Mouse (Mus musculus) limb, embryonic 14.5 days (tissue): Measurements from ENCODE around the gene Prr12. TPM values are rescaled to one million over a fixed set of nuclear protein-coding genes. Genes with fewer than 3 reads are reported as not detected.

Source experiments
- ATAC-seq: fragments of 200-750 bp; cut with Nextera tagmentation; 2 replicates; pipeline ENCODE4 v1.8.0; 2017; ENCODE audit warnings: low read depth, moderate number of reproducible peaks, moderate TSS enrichment; ENCODE audit not compliant: low FRiP score
- DNase-seq: peaks from one replicate; pipeline ENCODE4 v3.0.0-alpha.2; 2015; ENCODE audit warnings: low spot score
- H3K27ac ChIP-seq: fragments of 300-500 bp; sonication (generic); replicated peaks from 2 replicates; pipeline ENCODE4 v1.5.1; 2014; ENCODE audit warnings: low read depth, mild to moderate bottlenecking, low read length, moderate library complexity, mixed read lengths
- H3K27me3 ChIP-seq: fragments of 300-500 bp; sonication (generic); 2 replicates; pipeline ENCODE4 v1.6.1; 2014; ENCODE audit warnings: low read length, mixed read lengths; ENCODE audit not compliant: control insufficient read depth, insufficient read depth
- H3K36me3 ChIP-seq: fragments of 300-500 bp; sonication (generic); 2 replicates; pipeline ENCODE4 v1.6.1; 2014; ENCODE audit warnings: mild to moderate bottlenecking, low read length, moderate library complexity, mixed read lengths; ENCODE audit not compliant: control insufficient read depth, insufficient read depth
- H3K4me1 ChIP-seq: fragments of 300-500 bp; sonication (generic); 2 replicates; pipeline ENCODE4 v1.6.1; 2014; ENCODE audit warnings: antibody characterized with exemption, low read length, mixed read lengths; ENCODE audit not compliant: control insufficient read depth, insufficient read depth
- H3K4me2 ChIP-seq: fragments of 300-500 bp; sonication (generic); replicated peaks from 2 replicates; pipeline ENCODE4 v1.6.1; 2014; ENCODE audit warnings: low read depth, mild to moderate bottlenecking, low read length, moderate library complexity; ENCODE audit not compliant: severe bottlenecking
- H3K4me3 ChIP-seq: fragments of 300-500 bp; sonication (generic); replicated peaks from 2 replicates; pipeline ENCODE4 v1.5.1; 2014; ENCODE audit warnings: low read length
- H3K9ac ChIP-seq: fragments of 300-500 bp; sonication (generic); 2 replicates; pipeline ENCODE4 v1.6.1; 2014; ENCODE audit warnings: mild to moderate bottlenecking, low read depth, low read length, moderate library complexity; ENCODE audit not compliant: severe bottlenecking
- H3K9me3 ChIP-seq: fragments of 300-500 bp; sonication (generic); 2 replicates; pipeline ENCODE4 v1.6.1; 2016; ENCODE audit warnings: low read length; ENCODE audit not compliant: control insufficient read depth
- POLR2A ChIP-seq: fragments of 200-500 bp; IDR thresholded peaks from 2 replicates; pipeline ENCODE4 v1.8.0; 2012; ENCODE audit warnings: inconsistent platforms, mild to moderate bottlenecking, moderate library complexity, borderline replicate concordance; ENCODE audit not compliant: insufficient read depth, insufficient read length; ENCODE audit errors: extremely low read depth
- WGBS: fragments of 180-500 bp; shearing (Covaris S2); extraction: QIAGEN DNeasy Blood & Tissue Kit; methylation state at CpG from one replicate; pipeline ENCODE4 v1.1.7; 2014; 5-methylcytosine and 5-hydroxymethylcytosine counted together
- polyA plus RNA-seq, 2 experiments: library from polyadenylated mRNA; depleted of rRNA in 1 of 2; stranded (reverse) in 1 of 2; unstranded in 1 of 2; fragments of >200 nt; fragmentation: Nextera tagmentation in 1 of 2; extraction: Ambion mirVana in 1 of 2; gene quantifications; 2 replicates each; pipeline versions ENCODE4 v1.2.1 to v1.2.3; 2012 to 2014

The Prr12 gene
- polyA plus RNA-seq, 2 experiments, result 16.0 to 25.2 TPM

GRCm38 (mm10) chr7:45069671-45070070 is 17.0 kb upstream of the Prr12 start:
- H3K9ac ChIP-seq, result no peak overlapping the region
- H3K4me2 ChIP-seq, result no peak overlapping the region
- H3K27ac ChIP-seq, result no peak overlapping the region
- no peak for DNase-seq
- H3K4me3 ChIP-seq, result no peak overlapping the region
- no peaks in the 10 kb centered on the region for H3K27me3 ChIP-seq
- H3K9me3 ChIP-seq, result no peaks in the 10 kb centered on the region
- ATAC-seq, result no peak
- 88% methylated on average over 2 of the region's 2 CpGs for WGBS
- peaks cover 17% of the 10 kb centered on the region for H3K36me3 ChIP-seq
- no peak for TF ChIP-seq POLR2A
- no peaks in the 10 kb centered on the region for H3K4me1 ChIP-seq

DNA sequence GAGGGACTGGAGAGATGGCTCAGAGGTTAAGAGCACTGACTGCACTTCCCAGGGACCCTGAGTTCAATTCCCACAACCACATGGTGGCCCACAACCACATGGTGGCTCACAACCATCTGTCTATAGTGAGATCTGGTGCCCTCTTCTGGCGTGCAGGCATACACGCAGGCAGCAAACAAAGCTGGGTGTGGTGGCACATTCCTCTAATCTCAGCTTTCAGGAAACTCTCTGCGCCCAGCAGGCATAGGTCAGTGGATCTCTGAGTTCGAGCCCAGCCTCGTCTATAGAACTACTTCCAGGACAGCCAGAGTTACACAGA is 15.3 kb upstream of the Prr12 start:
- no peak overlapping the region for H3K4me2 ChIP-seq
- no peaks in the 10 kb centered on the region for H3K27me3 ChIP-seq
- H3K9ac ChIP-seq, result no peak overlapping the region
- H3K27ac ChIP-seq, result no peak overlapping the region
- ATAC-seq (no peak), DNase-seq (no peak)
- H3K36me3 ChIP-seq, result 0 out of 2 replicates have a peak, but pooled peaks cover 3% of the 10 kb centered on the region
- H3K4me1 ChIP-seq, result peaks cover 5% of the 10 kb centered on the region; the same call in 1 of the 2 replicates
- 28% methylated on average over 5 of the region's 5 CpGs for WGBS
- no peak for TF ChIP-seq POLR2A
- no peak overlapping the region for H3K4me3 ChIP-seq
- H3K9me3 ChIP-seq, result no peaks in the 10 kb centered on the region

DNA sequence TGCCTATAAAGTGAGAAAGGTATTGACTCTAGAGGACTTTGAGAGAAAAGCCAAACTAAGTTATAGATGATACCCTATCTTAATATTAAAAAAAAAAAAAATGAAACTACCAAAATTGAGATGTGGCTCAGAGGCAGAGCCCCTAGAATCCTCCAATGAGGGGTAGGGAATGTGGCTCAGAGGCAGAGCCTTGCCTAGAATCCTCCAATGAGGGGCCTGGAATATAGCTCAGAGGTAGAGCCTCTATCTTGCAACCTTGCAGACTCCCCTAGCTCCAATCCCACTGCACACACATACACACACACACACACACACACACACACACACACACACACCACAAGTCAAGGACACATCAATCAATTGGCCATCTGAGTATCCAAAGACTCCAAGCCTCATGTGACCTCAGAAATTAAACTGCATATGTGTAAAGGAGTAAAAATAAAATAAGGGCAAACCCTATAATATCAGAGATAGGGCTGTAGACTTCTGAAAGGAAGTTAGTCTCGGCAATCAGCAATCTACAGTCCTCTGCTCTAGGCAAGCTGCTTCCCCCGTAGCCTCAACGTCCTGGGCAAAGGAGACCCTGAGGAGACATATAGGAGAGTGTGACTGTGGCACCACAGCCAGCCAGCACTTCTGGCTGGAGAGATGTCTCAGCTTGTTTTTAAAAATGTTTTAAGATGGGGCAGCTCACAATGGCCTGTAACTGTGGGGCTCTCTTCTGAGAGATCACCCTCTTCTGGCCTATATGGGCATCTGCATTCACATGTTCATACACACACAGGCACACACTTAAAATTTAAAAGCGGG is 14.7 kb upstream of the Prr12 start:
- H3K36me3 ChIP-seq, result 0 out of 2 replicates have a peak, but pooled peaks cover 3% of the 10 kb centered on the region
- 81% methylated on average over 4 of the region's 4 CpGs for WGBS
- TF ChIP-seq POLR2A, result no peak
- no peak overlapping the region for H3K27ac ChIP-seq
- ATAC-seq (no peak), DNase-seq (no peak)
- H3K4me2 ChIP-seq, result no peak overlapping the region
- H3K27me3 ChIP-seq, result no peaks in the 10 kb centered on the region
- no peak overlapping the region for H3K4me3 ChIP-seq
- H3K9me3 ChIP-seq, result no peaks in the 10 kb centered on the region
- no peak overlapping the region for H3K9ac ChIP-seq
- peaks cover 5% of the 10 kb centered on the region; the same call in 1 of the 2 replicates for H3K4me1 ChIP-seq

DNA sequence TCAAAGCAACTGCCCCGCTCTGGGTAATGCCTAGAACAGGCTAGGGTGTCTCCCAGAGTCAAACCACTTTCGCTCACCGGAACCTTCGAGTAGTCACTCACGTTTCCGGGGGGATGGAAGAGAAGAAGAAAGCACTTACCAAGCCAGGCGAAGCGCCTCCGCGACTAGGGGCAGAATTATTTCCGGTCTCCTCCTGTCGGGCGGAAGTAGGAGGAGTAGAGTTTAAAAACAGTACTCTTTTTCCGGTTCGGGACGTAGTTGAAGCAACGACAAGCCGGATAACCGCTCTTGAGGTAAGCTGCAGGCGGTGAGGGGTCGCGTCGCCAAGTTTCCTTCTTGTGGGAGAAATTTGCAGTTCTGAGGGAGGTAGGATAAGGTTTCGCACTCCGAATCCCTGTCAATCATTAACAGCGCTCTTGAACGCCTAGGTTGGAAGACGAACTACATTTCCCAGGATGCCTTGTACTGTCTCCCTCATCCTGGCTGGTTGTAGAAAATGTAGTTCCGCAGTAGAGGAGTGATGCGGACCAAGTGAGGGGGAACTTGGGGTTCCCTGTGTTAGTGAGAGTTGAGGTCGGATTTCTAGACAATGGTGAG is 9.7 kb upstream of the Prr12 start, which contains the start of the genes Nosip and Prrg2:
Nosip (plus strand) TSS at position 191 of the 597 bp plus-strand sequence.
Prrg2 (minus strand) TSS at position 439 of the 597 bp plus-strand sequence.
- Histone ChIP-seq H3K4me1 (peaks cover 12% of the 10 kb centered on the region), H3K36me3 (0 out of 2 replicates have a peak, but pooled peaks cover 3% of the 10 kb centered on the region), H3K9ac (peak within 1 kb of the TSS; percentile 62), H3K4me2 (peak within 1 kb of the TSS; percentile 62), H3K4me3 (peak within 1 kb of the TSS; percentile 70), H3K9me3 (no peaks in the 10 kb centered on the region), H3K27me3 (no peaks in the 10 kb centered on the region), H3K27ac (peak within 1 kb of the TSS; percentile 83)
- TF ChIP-seq POLR2A, result peak; percentile 68; the same call in 1 of the 2 replicates
- ATAC-seq (peak; percentile 92), DNase-seq (peak; percentile 98)
- under 1% methylated on average over 31 of the region's 31 CpGs for WGBS

DNA sequence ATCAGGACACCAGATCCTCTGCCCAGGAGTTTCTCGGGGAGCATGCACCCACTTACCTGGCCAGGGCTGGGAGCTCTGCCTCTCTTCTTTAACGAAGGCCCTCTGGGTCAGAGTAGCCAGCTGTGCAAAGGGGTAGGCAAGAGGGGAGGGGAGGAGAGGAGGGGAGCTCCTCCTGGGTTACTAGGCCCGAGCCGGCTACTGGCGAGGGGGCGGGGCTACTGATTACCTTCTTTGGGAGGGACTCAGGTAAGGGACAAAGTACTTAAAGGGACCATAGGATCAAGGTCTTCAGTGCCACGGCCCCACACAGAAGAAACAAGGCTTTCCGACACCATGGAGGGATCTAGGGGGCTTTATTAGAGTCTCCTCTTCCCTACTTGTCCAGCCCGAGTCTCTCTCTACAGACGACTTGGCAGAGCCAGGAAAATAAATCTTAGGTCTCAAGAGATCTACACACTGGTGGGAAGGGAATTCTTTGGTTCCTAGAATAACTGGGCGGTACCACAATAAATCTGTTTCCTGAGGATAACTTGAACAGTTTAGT is 8.9 kb upstream of the Prr12 start:
- Histone ChIP-seq H3K4me1 (peaks cover 12% of the 10 kb centered on the region), H3K9me3 (no peaks in the 10 kb centered on the region), H3K9ac (peak overlapping the region; percentile 62), H3K36me3 (0 out of 2 replicates have a peak, but pooled peaks cover 3% of the 10 kb centered on the region), H3K27me3 (no peaks in the 10 kb centered on the region), H3K4me2 (peak overlapping the region; percentile 62), H3K4me3 (peak overlapping the region; percentile 70), H3K27ac (peak overlapping the region; percentile 49; the same call in 1 of the 2 replicates)
- ATAC-seq (no peak), DNase-seq (no peak)
- TF ChIP-seq POLR2A, result no peak
- WGBS, result 10% methylated on average over 11 of the region's 11 CpGs
